Mouse (Mus musculus) kidney, postnatal 36 days (tissue): Measurements from ENCODE around the gene Dapl1.

Experiments
- DNase-seq, 2 experiments: peaks; one replicate each; pipeline ENCODE4 v3.0.0; 2021 to 2022; ENCODE audit warnings: mixed read lengths in 2 of 2

The Dapl1 gene

GRCm38 (mm10) chr2:59539796-59540195, 55.3 kb downstream of the Dapl1 start:
- no peak for DNase-seq

DNA sequence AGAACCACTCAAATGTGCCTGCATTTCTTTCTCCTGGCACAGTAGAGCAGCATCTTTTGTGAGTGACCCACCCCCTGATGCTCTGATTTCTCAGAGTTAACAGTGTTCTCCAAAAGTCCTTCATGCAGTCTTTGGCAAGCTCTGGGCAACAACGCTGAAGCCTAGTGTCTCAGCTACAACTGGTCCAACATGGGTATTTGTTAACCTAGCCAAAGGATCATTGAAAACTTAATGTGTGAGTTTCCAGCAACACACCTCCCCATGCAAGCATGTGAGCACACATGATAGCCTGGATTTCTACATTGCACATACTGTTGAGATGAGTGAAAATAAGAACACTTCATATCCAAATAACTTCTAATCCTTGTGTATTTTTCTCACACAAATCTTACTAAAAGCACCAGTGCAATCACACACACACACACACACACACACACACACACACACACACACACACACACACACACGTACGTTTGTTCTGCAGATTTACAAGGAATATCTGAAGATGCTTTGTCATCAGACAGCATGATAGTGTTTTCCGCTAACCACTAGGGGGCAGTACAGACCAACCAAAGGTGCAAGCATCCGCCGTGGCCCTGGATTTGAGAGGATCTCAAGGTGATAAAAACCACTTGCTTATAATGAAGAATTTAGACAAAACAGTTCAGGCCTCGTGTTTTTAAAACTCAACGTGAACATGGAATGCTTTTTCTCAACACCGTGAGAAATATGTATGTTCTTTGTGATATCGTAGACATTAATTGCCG, 56.9 kb downstream of the Dapl1 start:
- DNase-seq, result peak; percentile 79 to 90

DNA sequence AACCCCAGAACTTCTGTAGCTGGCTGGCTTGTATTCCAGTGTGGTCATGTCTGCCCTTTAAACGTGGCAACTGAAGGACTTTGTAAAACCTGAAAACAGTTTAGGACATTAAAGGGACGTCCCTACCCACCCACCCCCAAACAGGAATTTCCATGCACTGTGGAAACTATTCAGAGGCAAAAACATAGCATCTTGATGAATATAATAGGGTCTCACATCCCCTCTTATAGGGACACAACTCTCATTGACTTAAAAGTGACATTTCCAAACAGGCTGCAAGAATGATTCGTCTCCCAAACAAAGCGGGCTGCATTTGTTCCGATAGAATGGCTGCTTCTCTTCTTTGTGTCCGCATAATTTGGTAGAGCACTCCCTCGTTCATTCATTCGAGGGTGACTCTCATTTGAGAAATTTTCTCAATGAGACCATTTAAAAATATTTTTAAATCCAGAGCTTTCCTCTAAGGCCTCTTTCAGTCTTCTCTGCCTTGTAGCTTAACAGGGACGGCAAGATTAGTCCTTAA, 59.2 kb downstream of the Dapl1 start:
- DNase-seq, result no peak

GRCm38 (mm10) chr2:59544237-59544909, 59.9 kb downstream of the Dapl1 start:
- DNase-seq, result no peak

DNA sequence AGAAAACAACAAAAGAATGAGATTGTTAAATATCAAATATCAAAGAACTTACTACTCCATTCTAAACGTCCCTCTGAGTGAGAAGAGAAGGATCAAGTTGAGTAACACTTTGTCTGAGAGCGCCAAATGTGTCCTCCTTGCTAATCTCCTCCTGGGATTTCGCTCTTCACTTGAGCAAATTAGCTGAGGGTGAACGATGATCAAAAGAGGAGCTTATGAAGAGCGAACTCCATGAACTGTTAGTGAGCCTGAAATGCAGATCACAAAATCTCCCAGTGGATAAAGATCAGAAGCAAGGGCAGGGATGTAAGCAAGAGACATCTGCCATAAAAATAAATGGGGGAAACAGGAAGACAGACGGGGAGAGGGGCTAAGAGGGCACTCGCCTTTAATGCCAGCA, 60.5 kb downstream of the Dapl1 start:
- DNase-seq, result no peak

DNA sequence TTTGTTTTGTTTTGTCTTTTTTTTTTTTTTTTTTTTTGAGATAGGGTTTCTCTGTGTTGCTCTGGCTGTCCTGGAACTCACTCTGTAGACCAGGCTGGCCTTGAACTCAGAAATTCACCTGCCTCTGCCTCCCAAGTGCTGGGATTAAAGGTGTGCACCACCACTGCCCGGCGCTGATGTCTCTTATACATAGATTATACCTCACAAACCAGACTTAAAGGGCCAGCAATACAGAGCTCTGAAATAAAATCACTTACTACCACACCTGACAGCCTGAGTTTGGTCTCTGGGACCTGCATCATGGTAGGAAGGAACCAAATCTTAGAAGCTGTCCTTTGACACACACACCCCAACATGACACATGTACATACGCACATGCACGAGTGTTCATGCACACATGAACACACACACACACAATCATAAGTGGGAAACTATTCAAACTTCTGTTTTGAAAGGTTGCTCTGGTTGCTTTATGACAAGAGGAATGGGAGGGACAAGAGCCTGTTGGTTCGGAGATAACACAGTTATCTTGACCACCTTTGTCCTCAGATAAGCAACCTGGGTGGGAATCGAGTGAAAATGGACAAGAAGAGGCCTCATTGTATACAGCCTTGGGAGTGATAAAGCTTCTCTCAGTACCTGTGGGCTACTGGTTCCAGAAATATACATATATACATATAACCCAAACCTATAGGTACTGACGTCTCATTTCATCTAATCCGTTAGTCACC, 63.1 kb downstream of the Dapl1 start:
- DNase-seq, result no peak

GRCm38 (mm10) chr2:59552784-59553183, 68.3 kb downstream of the Dapl1 start:
- no peak for DNase-seq

DNA sequence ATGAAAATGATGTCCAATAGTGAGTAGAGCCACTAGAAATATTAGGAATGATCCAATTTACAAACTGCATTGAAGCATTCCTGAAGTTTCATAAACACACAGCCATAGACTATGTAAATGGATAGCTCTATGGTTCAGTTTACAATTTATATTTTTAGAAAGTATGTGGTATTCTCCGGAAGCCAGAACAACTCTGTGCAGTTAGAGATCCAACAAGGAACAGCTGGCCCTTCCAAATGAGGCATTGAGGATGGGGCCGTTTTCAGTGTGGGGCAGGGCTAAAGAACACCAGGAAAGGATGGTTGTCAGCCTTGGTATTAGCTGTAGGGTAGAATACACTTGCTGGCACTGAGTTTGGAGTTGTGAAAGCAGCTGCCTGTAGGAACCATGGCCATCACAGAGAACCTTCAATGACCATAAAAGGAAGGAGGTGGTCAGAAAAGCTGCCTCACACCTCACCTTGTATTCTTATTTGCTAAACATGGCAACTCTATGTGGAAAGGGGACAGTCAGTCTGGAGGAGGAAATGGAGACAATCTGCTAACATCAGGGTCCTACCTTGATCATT, 70.0 kb downstream of the Dapl1 start:
- no peak for DNase-seq
